Mouse (Mus musculus) G1E (cell line): ENCODE results near the gene Ybx3. TPM values are rescaled to one million over a fixed set of nuclear protein-coding genes. Genes with fewer than 3 reads are reported as not detected.

ENCODE experiments used
- ATAC-seq: 2 replicates; pipeline ENCODE4 v1.8.0; 2016; ENCODE audit warnings: mild to moderate bottlenecking; ENCODE audit not compliant: insufficient number of reproducible peaks, poor library complexity, low FRiP score, severe bottlenecking; ENCODE audit errors: extremely low read depth
- DNase-seq: peaks from one replicate; pipeline ENCODE4 v3.0.0; 2012; ENCODE audit warnings: low spot score
- H3K27me3 ChIP-seq: 2 replicates; pipeline ENCODE4 v1.6.1; 2012; ENCODE audit warnings: mild to moderate bottlenecking, low read length, inconsistent platforms; ENCODE audit not compliant: insufficient read depth
- H3K36me3 ChIP-seq: replicated peaks from 2 replicates; pipeline ENCODE3; 2012; ENCODE audit warnings: mild to moderate bottlenecking, inconsistent platforms
- H3K4me1 ChIP-seq: 2 replicates; pipeline ENCODE4 v1.6.1; 2012; ENCODE audit warnings: low read depth, low read length, inconsistent platforms, mixed read lengths; ENCODE audit not compliant: insufficient read depth
- H3K4me3 ChIP-seq: 2 replicates; pipeline ENCODE4 v1.5.1; 2012; ENCODE audit warnings: low read depth, mild to moderate bottlenecking, inconsistent platforms, low read length, moderate library complexity, mixed read lengths
- H3K9me3 ChIP-seq: replicated peaks from 2 replicates; pipeline ENCODE4 v1.6.1; 2012; ENCODE audit warnings: inconsistent platforms
- CTCF ChIP-seq: IDR thresholded peaks from 2 replicates; pipeline ENCODE4 v1.5.1; 2012; ENCODE audit warnings: low read depth, low read length, inconsistent platforms, mixed read lengths
- GATA1 ChIP-seq: IDR thresholded peaks from 2 replicates; pipeline ENCODE4 v1.6.1; 2012; ENCODE audit warnings: borderline replicate concordance, low read length, inconsistent platforms, mixed read lengths
- GATA2 ChIP-seq: IDR thresholded peaks from 2 replicates; pipeline ENCODE4 v1.6.1; 2012; ENCODE audit warnings: low read depth, low read length, inconsistent platforms, borderline replicate concordance
- POLR2AphosphoS5 ChIP-seq: IDR thresholded peaks from 2 replicates; pipeline ENCODE4 v1.6.1; 2012; ENCODE audit warnings: low read depth, low read length, inconsistent platforms; ENCODE audit not compliant: insufficient replicate concordance
- TAL1 ChIP-seq: conservative IDR thresholded peaks from 2 replicates; pipeline ENCODE4 v1.6.1; 2012; ENCODE audit warnings: low read depth, low read length, inconsistent platforms, mixed read lengths
- polyA plus RNA-seq: library from polyadenylated mRNA; stranded (reverse); fragments of >175 nt; gene quantifications from 2 replicates; pipeline ENCODE4 v1.2.3, GENCODE M21; 2012
- total RNA-seq, 2 experiments: library from RNA; stranded (forward) in 1 of 2; stranded (reverse) in 1 of 2; fragments of 200-1000 nt in 1 of 2; fragments of >200 nt in 1 of 2; fragmentation: Nextera tagmentation in 1 of 2; gene quantifications; 2 replicates each; pipeline ENCODE4 v1.2.3; 2014 to 2017

Gene Ybx3
- total RNA-seq (2014; fragmentation: Nextera tagmentation) (1,065 and 1,295 TPM in 2 replicates), total RNA-seq (2017) (308 and 391 TPM in 2 replicates), polyA plus RNA-seq (1,477 and 1,552 TPM in 2 replicates)

DNA sequence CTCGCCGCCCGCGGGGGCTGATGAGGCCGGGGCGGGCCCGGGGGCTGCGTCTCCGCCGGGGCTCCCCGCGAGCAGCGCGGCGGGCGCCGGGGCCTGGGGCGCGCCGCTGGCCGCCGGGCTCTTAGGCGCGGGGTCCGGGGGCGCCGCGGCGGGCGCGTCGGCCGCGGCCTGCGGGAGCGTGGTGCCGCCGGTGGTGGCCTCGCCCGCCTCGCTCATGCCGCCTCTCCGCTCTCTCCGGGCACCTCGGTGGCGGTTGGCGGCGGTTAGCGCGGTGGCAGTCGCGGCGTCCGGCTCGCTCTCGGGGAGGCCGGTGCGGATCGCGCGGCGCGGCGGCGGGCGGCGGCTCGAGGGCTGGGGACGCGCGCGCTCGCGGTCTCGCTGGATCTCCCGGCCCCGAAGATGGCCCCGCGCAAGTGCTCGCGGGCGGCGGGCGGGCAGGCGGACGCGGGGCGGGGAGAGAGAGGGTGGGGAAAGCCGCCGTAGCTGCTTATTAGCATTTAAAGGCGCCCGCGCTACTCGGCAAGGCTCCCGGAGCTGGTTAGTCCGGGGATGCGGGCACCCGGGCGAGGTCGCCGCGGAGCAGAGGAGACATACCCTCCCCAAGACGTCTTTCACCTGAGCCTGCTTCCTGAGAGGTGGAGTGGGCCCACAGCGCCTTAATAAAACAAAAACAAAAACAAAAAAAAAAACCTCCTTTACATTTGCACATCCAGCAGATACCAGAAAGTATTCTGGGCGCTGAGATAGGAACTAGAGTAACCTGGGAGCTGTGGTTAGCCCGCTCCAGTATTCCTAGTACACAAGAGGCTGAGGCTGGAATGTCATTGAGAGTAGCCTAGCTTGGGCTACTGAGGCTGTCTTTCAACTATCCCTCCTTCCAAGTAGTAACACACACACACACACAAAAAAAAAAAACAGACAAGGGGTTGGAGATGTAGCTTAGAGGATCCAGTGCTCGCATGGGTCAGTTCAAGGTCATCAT lies at the start of gene Ybx3:
Gene Ybx3 (minus strand): TSS at position 437 of the 982 bp plus-strand sequence.
- peak; percentile 41 for ATAC-seq

DNA sequence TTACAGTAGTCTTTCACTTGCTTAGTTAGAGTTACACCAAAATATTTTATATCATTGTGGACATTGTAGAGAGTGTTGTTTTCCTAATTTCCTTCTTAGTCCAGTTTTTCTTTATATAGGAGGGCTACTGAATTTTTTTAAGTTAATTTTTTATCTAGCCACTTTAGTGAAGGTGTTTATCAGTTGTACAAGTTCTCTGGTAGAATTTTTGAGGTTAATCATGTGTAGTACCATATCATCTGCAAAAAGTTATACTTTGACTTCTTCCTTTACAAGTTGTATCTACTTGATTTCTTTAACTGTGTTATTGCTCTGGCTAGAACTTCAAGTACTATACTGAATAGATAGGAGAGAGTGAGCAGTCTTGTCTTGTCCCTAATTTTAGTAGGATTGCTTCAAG lies 48.4 kb upstream of the Ybx3 start:
- H3K4me3 ChIP-seq, result no peak overlapping the region
- H3K4me1 ChIP-seq, result no peaks in the 10 kb centered on the region
- TF ChIP-seq GATA1, result no peak
- TF ChIP-seq POLR2AphosphoS5, result no peak
- TF ChIP-seq TAL1, result no peak
- no peak for TF ChIP-seq CTCF
- TF ChIP-seq GATA2, result no peak
- DNase-seq (no peak), ATAC-seq (no peak)
- no peaks in the 10 kb centered on the region for H3K9me3 ChIP-seq
- peaks cover 4% of the 10 kb centered on the region for H3K27me3 ChIP-seq
- no peaks in the 10 kb centered on the region for H3K36me3 ChIP-seq

More for the DNA sequence above, at the start of gene Ybx3:
- peaks cover 31% of the 10 kb centered on the region for H3K4me1 ChIP-seq
- no peaks in the 10 kb centered on the region for H3K9me3 ChIP-seq
- H3K4me3 ChIP-seq, result peak within 1 kb of the TSS; percentile 91
- TF ChIP-seq TAL1, result no peak
- no peak for TF ChIP-seq GATA2
- no peak for TF ChIP-seq POLR2AphosphoS5
- TF ChIP-seq GATA1, result no peak
- TF ChIP-seq CTCF, result no peak
- DNase-seq, result peak; percentile 77
- H3K36me3 ChIP-seq, result peaks cover 19% of the 10 kb centered on the region
- no peaks in the 10 kb centered on the region for H3K27me3 ChIP-seq

- DNase-seq (no peak), ATAC-seq (no peak)
- no peaks in the 10 kb centered on the region for H3K9me3 ChIP-seq
- no peaks in the 10 kb centered on the region for H3K36me3 ChIP-seq
- H3K27me3 ChIP-seq, result peaks cover 4% of the 10 kb centered on the region
- no peak for TF ChIP-seq POLR2AphosphoS5
- TF ChIP-seq GATA1, result no peak
- TF ChIP-seq GATA2, result no peak
- no peak for TF ChIP-seq CTCF
- no peak for TF ChIP-seq TAL1
- H3K4me3 ChIP-seq, result no peak overlapping the region
- no peaks in the 10 kb centered on the region for H3K4me1 ChIP-seq
Measured at GRCm38 (mm10) chr6:131434088-131434487, 45.8 kb upstream of the Ybx3 start.

- no peak for ATAC-seq
- peaks cover 4% of the 10 kb centered on the region for H3K27me3 ChIP-seq
- no peak for DNase-seq
Measured at GRCm38 (mm10) chr6:131433153-131434048, 45.1 kb upstream of the Ybx3 start.

GRCm38 (mm10) chr6:131421572-131421971 lies 33.3 kb upstream of the Ybx3 start:
- TF ChIP-seq GATA2, result no peak
- TF ChIP-seq GATA1, result no peak
- peak; percentile 76 for TF ChIP-seq CTCF
- TF ChIP-seq TAL1, result no peak
- no peak for TF ChIP-seq POLR2AphosphoS5
- Histone ChIP-seq H3K9me3 (no peaks in the 10 kb centered on the region), H3K4me1 (peaks cover 5% of the 10 kb centered on the region; the same call in 1 of the 2 replicates), H3K27me3 (peaks cover 9% of the 10 kb centered on the region), H3K4me3 (no peak overlapping the region), H3K36me3 (no peaks in the 10 kb centered on the region)
- DNase-seq, result peak; percentile 10
- ATAC-seq, result peak; percentile 69

More at GRCm38 (mm10) chr6:131433153-131434048, 45.1 kb upstream of the Ybx3 start:
- Histone ChIP-seq H3K36me3 (no peaks in the 10 kb centered on the region), H3K4me1 (no peaks in the 10 kb centered on the region), H3K9me3 (no peaks in the 10 kb centered on the region), H3K4me3 (no peak overlapping the region)
- TF ChIP-seq GATA2 (no peak), GATA1 (no peak), POLR2AphosphoS5 (no peak), CTCF (no peak), TAL1 (no peak)
